Mouse (Mus musculus) 3134 (cell line): ENCODE measurements at regions not wholly inside any gene's neighbourhood (a gene's known extent, or its start where the extent isn't known, plus 50 kb on each side); places are given as distances from the start of the nearest gene placed in this dataset.

Source experiments
- DNase-seq: peaks from one replicate; pipeline ENCODE4 v3.0.0-alpha.2; 2011; ENCODE audit warnings: low spot score; ENCODE audit not compliant: insufficient read length; ENCODE audit errors: extremely low read depth

DNA sequence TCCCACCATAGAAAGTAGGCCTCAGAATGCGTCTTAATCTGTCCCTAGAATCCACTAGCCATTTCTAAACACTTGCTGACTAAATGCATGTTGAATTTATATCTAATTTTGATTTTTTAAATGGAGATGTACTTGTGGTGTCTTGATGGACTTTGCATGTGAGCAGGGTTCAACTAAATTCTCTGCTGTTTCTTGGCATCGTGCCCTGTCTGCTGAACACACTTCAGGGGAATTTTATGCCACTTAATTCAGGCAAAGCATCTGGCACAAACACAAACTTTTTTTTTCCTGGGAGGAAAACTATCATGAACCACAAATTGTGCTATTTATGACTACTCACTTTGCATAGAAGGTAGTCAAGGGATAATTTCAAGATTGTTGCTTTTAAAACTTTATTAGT lies 87.7 kb downstream of the Stc2 start:
- DNase-seq = no peak

- peak; percentile 13 for DNase-seq
Measured at GRCm38 (mm10) chr11:31248467-31248866, 66.2 kb upstream of the Gm17332 start.
